Mouse (Mus musculus): ENCODE data around the gene Hesx1. TPM values are rescaled to one million over a fixed set of nuclear protein-coding genes. Genes with fewer than 3 reads are reported as not detected.
"Not testable (repeated sequence)": the region's sequence is repeated elsewhere in the genome, so short reads cannot be mapped to it uniquely, and the experiment has no call there.

The Hesx1 gene
- 0.25 and 0.52 TPM in 2 replicates for polyA plus RNA-seq (2014; fragmentation: Nextera tagmentation; extraction: Ambion mirVana)

DNA sequence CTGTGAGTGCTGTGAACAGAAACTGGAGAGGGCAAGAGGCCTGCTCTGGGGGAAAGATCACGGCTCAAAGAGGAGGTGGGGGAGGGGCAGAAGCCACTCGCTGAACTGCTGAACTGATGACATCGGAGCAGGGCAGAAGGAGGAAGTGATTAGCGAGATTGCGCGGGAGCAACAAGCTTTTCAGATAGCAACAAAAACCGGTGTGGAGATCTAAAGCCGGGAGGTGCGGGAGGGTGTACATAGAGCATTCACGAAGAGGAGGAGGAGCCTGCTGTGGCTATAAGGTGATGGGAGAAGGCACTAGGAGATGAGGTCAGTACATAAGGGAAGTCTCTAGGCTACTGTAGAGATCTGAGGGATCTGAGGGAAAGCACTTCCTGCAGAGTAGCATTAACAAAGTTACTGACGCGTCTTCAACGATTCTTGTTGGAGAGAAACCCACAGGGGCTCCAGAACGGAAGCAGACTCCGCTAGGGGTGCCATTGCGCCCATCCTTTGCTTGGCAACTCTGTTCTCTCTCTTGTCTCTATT, at the start of gene Hesx1:
TSS of gene Hesx1 (plus strand) at position 206 of the 531 bp plus-strand sequence.
- no peaks in the 10 kb centered on the region for H3K9me3 ChIP-seq (ENCODE audit: control insufficient read depth, low read length)
- H3K9ac ChIP-seq (ENCODE audit: low read length): no peak within 1 kb of the TSS
- WGBS: 6% methylated on average over 16 of the region's 16 CpGs
- peak within 1 kb of the TSS; percentile 22 for H3K4me3 ChIP-seq (ENCODE audit: low read depth, low read length)
- H3K4me2 ChIP-seq (ENCODE audit: low read depth, severe bottlenecking): peak within 1 kb of the TSS; percentile 41
- H3K4me1 ChIP-seq (ENCODE audit: control insufficient read depth, insufficient read depth, low read length): peaks cover 7% of the 10 kb centered on the region; the same call in 1 of the 2 replicates
- DNase-seq (ENCODE audit: low spot score) (peak; percentile 74), ATAC-seq (ENCODE audit: insufficient number of reproducible peaks, low FRiP score, low TSS enrichment, low read depth) (no peak)
- no peaks in the 10 kb centered on the region for H3K27me3 ChIP-seq (ENCODE audit: control insufficient read depth, insufficient read depth, low read length)
- no peaks in the 10 kb centered on the region for H3K36me3 ChIP-seq (ENCODE audit: control insufficient read depth, insufficient read depth, low read length)
- no peak within 1 kb of the TSS for H3K27ac ChIP-seq (replicated peaks; ENCODE audit: low read depth, low read length)

DNA sequence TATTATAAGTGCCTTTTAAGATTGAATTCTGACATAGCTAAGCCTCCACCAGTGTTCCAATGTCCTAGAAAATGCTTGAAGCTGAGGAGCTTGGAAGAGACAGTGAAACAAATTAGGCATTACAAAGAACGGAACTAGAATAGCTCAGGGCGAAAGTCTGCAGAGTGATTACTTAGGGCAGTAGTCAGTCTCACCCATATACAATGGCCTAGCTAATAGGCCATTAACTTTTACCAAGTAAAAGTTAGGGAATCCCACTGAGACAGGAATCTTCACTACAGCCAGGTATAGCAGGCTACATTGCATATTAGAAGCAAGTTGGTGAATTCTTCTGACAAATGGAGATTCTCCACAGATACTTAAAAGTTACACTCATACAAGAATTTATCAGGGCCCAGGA, 38.1 kb upstream of the Hesx1 start:
- not testable (repeated sequence) for H3K9ac ChIP-seq (ENCODE audit: low read length); H3K4me1 ChIP-seq (ENCODE audit: control insufficient read depth, insufficient read depth, low read length); H3K27me3 ChIP-seq (ENCODE audit: control insufficient read depth, insufficient read depth, low read length); ATAC-seq (ENCODE audit: insufficient number of reproducible peaks, low FRiP score, low TSS enrichment, low read depth); H3K4me3 ChIP-seq (ENCODE audit: low read depth, low read length); H3K27ac ChIP-seq (replicated peaks; ENCODE audit: low read depth, low read length); H3K36me3 ChIP-seq (ENCODE audit: control insufficient read depth, insufficient read depth, low read length); H3K9me3 ChIP-seq (ENCODE audit: control insufficient read depth, low read length); H3K4me2 ChIP-seq (ENCODE audit: low read depth, severe bottlenecking); DNase-seq (ENCODE audit: low spot score)
- 82% methylated on average over 2 of the region's 2 CpGs for WGBS

DNA sequence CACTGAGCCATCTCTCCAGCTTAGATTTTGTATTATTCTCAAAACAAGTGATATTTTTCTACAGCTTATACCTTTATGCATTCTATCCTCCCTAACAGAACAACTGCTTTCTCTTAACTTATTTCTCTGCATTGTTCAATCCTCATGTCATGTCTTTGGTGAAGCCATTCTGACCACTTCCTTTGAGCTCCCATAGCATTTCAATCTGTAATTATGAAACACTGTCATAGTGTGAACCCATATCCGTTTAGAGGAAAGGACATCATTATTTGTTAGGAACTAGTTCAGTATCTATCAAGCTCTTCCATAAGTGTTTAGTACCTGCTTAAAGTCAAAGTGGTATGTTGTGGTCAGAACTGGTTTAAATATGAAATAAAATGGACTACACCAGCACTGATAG, 33.7 kb upstream of the Hesx1 start:
- H3K36me3 ChIP-seq (ENCODE audit: control insufficient read depth, insufficient read depth, low read length): no peaks in the 10 kb centered on the region
- H3K27me3 ChIP-seq (ENCODE audit: control insufficient read depth, insufficient read depth, low read length): no peaks in the 10 kb centered on the region
- no peak for DNase-seq (ENCODE audit: low spot score)
- no peaks in the 10 kb centered on the region for H3K4me1 ChIP-seq (ENCODE audit: control insufficient read depth, insufficient read depth, low read length)
- H3K9ac ChIP-seq (ENCODE audit: low read length): no peak overlapping the region
- no peak overlapping the region for H3K27ac ChIP-seq (replicated peaks; ENCODE audit: low read depth, low read length)
- no peak overlapping the region for H3K4me3 ChIP-seq (ENCODE audit: low read depth, low read length)
- no peak for ATAC-seq (ENCODE audit: insufficient number of reproducible peaks, low FRiP score, low TSS enrichment, low read depth)
- H3K9me3 ChIP-seq (ENCODE audit: control insufficient read depth, low read length): no peaks in the 10 kb centered on the region
- H3K4me2 ChIP-seq (ENCODE audit: low read depth, severe bottlenecking): no peak overlapping the region
- WGBS: 90% methylated on average over 1 of the region's 1 CpGs

DNA sequence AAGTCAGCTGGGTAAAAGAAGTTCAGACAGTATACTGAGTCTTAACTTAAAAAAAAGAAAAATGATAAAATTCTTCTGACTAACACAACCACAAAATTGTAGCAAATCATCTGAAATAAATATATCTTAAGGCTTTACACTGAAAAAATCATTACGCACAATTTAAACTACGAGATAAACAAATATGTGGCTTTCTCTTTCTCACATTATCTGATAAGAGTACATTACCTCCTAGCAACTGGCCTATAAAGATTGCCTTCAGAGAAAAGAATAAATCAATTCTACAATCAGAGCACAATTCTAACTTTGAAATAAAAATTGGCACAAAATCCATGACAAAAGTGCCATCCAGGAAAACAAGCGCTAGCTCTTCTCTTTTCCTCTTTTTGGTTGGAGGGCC, 25.1 kb upstream of the Hesx1 start:
- Histone ChIP-seq H3K9ac (ENCODE audit: low read length) (no peak overlapping the region; the same call in 1 of the 2 replicates), H3K27ac (replicated peaks; ENCODE audit: low read depth, low read length) (no peak overlapping the region), H3K4me3 (ENCODE audit: low read depth, low read length) (peak overlapping the region; percentile 82; the same call in 1 of the 2 replicates), H3K4me1 (ENCODE audit: control insufficient read depth, insufficient read depth, low read length) (no peaks in the 10 kb centered on the region), H3K36me3 (ENCODE audit: control insufficient read depth, insufficient read depth, low read length) (no peaks in the 10 kb centered on the region), H3K27me3 (ENCODE audit: control insufficient read depth, insufficient read depth, low read length) (no peaks in the 10 kb centered on the region), H3K9me3 (ENCODE audit: control insufficient read depth, low read length) (no peaks in the 10 kb centered on the region), H3K4me2 (ENCODE audit: low read depth, severe bottlenecking) (peak overlapping the region; percentile 64)
- DNase-seq (ENCODE audit: low spot score) (no peak), ATAC-seq (ENCODE audit: insufficient number of reproducible peaks, low FRiP score, low TSS enrichment, low read depth) (no peak)
- 80% methylated on average over 3 of the region's 3 CpGs for WGBS

DNA sequence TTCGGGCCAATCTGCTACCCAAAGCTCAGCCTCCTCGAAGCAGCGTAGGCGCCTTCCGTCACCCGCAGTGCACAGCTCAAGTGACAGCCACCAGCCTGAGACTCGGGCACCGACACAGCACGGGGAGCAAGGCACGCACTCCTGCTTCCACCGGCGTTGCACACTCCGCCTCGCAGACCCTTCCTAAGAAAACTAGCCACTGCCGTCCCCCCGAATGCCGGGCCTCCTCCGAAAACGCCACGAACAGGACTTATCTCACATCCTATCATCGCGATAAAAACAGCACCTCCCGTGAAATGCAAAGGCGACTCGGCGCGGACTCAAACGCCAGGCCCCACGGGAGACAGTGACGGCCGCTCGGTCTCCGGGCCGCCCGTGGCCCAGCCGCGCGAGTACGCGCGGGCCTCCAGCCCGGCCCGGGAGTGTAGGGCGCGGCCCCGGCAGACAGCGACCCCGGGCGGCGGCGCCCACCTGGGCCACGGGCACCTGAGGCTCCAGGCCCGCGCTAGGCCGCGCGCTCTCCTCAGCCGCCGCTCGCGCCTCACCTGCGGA, 24.3 kb upstream of the Hesx1 start:
- H3K4me1 ChIP-seq (ENCODE audit: control insufficient read depth, insufficient read depth, low read length): no peaks in the 10 kb centered on the region

DNA sequence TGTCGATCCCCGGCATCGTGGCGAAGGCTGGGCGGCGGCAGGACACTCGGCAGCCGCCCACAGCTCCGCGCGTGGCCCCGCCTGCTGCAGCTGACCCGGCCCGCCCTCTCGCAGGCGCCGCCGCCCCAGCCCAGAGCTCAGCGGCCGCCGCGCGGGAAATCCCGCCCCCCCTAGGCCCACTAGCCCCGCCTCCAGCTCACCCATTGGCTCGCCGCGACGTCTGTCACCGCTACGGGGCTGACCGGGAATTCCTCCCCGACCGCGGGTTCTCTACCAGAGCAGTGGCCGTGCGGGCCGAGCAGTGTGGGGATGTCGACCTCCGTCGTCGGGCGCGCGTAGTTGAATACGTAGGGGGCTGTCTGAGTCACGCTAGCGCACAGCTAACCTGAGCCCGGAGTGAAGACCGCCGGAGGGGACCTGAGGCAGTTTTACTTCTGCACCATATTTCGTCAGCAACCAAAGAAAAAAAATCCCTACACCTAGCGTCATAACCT, 23.7 kb upstream of the Hesx1 start:
- peak overlapping the region; percentile 82 for H3K4me3 ChIP-seq (ENCODE audit: low read depth, low read length)
- WGBS: under 1% methylated on average over 53 of the region's 53 CpGs
- no peaks in the 10 kb centered on the region for H3K27me3 ChIP-seq (ENCODE audit: control insufficient read depth, insufficient read depth, low read length)
- peak overlapping the region; percentile 86 for H3K9ac ChIP-seq (ENCODE audit: low read length)
- ATAC-seq (ENCODE audit: insufficient number of reproducible peaks, low FRiP score, low TSS enrichment, low read depth) (peak; percentile 99), DNase-seq (ENCODE audit: low spot score) (peak; percentile 99)
- peak overlapping the region; percentile 74 for H3K27ac ChIP-seq (replicated peaks; ENCODE audit: low read depth, low read length)
- peak overlapping the region; percentile 64 for H3K4me2 ChIP-seq (ENCODE audit: low read depth, severe bottlenecking)
- no peaks in the 10 kb centered on the region for H3K9me3 ChIP-seq (ENCODE audit: control insufficient read depth, low read length)
- no peaks in the 10 kb centered on the region for H3K4me1 ChIP-seq (ENCODE audit: control insufficient read depth, insufficient read depth, low read length)
- H3K36me3 ChIP-seq (ENCODE audit: control insufficient read depth, insufficient read depth, low read length): no peaks in the 10 kb centered on the region

More for the DNA sequence above, 24.3 kb upstream of the Hesx1 start:
- peak overlapping the region; percentile 82 for H3K4me3 ChIP-seq (ENCODE audit: low read depth, low read length)
- WGBS: under 1% methylated on average over 61 of the region's 62 CpGs
- H3K27ac ChIP-seq (replicated peaks; ENCODE audit: low read depth, low read length): peak overlapping the region; percentile 74
- H3K36me3 ChIP-seq (ENCODE audit: control insufficient read depth, insufficient read depth, low read length): no peaks in the 10 kb centered on the region
- peak; percentile 77 for DNase-seq (ENCODE audit: low spot score)
- H3K27me3 ChIP-seq (ENCODE audit: control insufficient read depth, insufficient read depth, low read length): no peaks in the 10 kb centered on the region
- peak overlapping the region; percentile 86 for H3K9ac ChIP-seq (ENCODE audit: low read length)
- H3K4me2 ChIP-seq (ENCODE audit: low read depth, severe bottlenecking): peak overlapping the region; percentile 64
- ATAC-seq (ENCODE audit: insufficient number of reproducible peaks, low FRiP score, low TSS enrichment, low read depth): peak; percentile 28; the same call in 1 of the 2 replicates
- H3K9me3 ChIP-seq (ENCODE audit: control insufficient read depth, low read length): no peaks in the 10 kb centered on the region

DNA sequence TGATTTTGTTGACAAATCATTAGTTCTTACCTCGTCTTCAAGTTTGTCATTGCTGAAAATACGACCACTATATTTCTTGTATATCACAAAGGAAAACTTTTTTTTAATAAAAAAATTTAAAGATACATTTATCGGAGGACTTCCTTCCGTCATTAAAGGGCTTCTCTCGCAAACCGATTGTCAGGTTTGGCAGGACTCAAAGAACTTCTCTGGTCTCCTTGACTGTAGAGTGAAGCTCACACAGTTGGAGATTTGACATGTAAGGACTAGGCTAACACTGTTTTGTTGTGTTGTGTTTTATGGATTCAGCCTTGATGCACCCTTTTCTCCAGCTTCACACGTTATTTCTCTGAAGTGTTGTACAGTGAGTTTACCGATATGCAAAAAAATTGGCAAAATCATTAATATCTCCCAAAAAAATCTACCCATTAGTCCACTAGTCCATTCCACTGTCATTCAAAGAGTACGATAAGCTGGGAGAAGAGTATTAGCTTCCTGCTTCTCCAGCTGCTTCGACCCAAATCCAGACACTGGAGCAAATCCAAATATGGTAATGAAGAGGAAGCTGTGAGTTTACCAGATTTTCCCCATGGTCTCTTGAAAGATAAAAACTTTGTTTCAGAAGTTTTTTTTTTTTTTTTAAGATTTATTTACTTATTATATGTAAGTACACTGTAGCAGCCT, 23.0 kb upstream of the Hesx1 start, which contains the start of gene Appl1:
TSS of gene Appl1 (minus strand) at position 127 of the 684 bp plus-strand sequence.
- Histone ChIP-seq H3K27ac (replicated peaks; ENCODE audit: low read depth, low read length) (peak within 1 kb of the TSS; percentile 74), H3K4me2 (ENCODE audit: low read depth, severe bottlenecking) (peak within 1 kb of the TSS; percentile 64), H3K9me3 (ENCODE audit: control insufficient read depth, low read length) (no peaks in the 10 kb centered on the region), H3K27me3 (ENCODE audit: control insufficient read depth, insufficient read depth, low read length) (no peaks in the 10 kb centered on the region), H3K4me3 (ENCODE audit: low read depth, low read length) (peak within 1 kb of the TSS; percentile 82), H3K4me1 (ENCODE audit: control insufficient read depth, insufficient read depth, low read length) (no peaks in the 10 kb centered on the region), H3K36me3 (ENCODE audit: control insufficient read depth, insufficient read depth, low read length) (no peaks in the 10 kb centered on the region), H3K9ac (ENCODE audit: low read length) (peak within 1 kb of the TSS; percentile 86)
- 51% methylated on average over 10 of the region's 10 CpGs for WGBS
- DNase-seq (ENCODE audit: low spot score): no peak
- no peak for ATAC-seq (ENCODE audit: insufficient number of reproducible peaks, low FRiP score, low TSS enrichment, low read depth)

DNA sequence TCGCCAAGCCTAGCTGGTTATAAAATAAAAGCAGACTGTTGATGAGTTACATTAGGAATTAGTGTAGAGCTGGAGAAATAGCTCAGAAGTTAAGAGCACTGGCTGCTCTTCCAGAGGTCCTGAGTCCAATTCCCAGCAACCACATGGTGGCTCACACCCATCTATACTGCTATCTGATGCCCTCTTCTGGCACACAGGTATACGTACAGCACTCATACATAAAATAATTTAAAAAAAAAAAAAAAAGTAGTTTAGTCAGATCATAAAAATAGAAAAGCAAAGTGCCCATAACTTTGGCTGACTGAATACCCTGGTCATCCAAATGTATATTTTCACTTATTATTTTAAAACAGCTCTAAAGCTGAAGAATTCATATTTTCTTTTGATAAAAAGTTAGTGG, 21.1 kb upstream of the Hesx1 start:
- Histone ChIP-seq H3K27ac (replicated peaks; ENCODE audit: low read depth, low read length) (no peak overlapping the region), H3K9me3 (ENCODE audit: control insufficient read depth, low read length) (no peaks in the 10 kb centered on the region)
- 77% methylated on average over 2 of the region's 2 CpGs for WGBS

More for the DNA sequence above, 21.1 kb upstream of the Hesx1 start:
- Histone ChIP-seq H3K27me3 (ENCODE audit: control insufficient read depth, insufficient read depth, low read length) (no peaks in the 10 kb centered on the region), H3K9ac (ENCODE audit: low read length) (no peak overlapping the region), H3K36me3 (ENCODE audit: control insufficient read depth, insufficient read depth, low read length) (no peaks in the 10 kb centered on the region), H3K4me3 (ENCODE audit: low read depth, low read length) (no peak overlapping the region), H3K4me1 (ENCODE audit: control insufficient read depth, insufficient read depth, low read length) (no peaks in the 10 kb centered on the region), H3K4me2 (ENCODE audit: low read depth, severe bottlenecking) (no peak overlapping the region)
- DNase-seq (ENCODE audit: low spot score) (no peak), ATAC-seq (ENCODE audit: insufficient number of reproducible peaks, low FRiP score, low TSS enrichment, low read depth) (no peak)

Data from limb, embryonic 11.5 days (tissue).